Mouse (Mus musculus) left cerebral cortex, postnatal 4 days (tissue): ENCODE measurements around the gene Tbx5. TPM values are rescaled to one million over a fixed set of nuclear protein-coding genes. Genes with fewer than 3 reads are reported as not detected.
A peak's percentile ranks its signal among the peaks of the same experiment; 100 is the strongest.
"Not testable (repeated sequence)": the region's sequence is repeated elsewhere in the genome, so short reads cannot be mapped to it uniquely, and the experiment has no call there.

ENCODE experiments used
- DNase-seq: peaks from one replicate; pipeline ENCODE4 v3.0.0-alpha.2; 2022
- intact Hi-C: fragments of 180-260 bp; cut with DNase I; formaldehyde crosslinking; loops from one replicate; pipeline ENCODE4 v1.15.1; 2025
- total RNA-seq, 2 experiments: library from RNA; stranded (reverse); gene quantifications; 2 replicates each; pipeline ENCODE4 v1.2.3; 2021

The Tbx5 gene
- total RNA-seq, 2 experiments from 2014 or later: not detected

GRCm38 (mm10) chr5:119841634-119842420, 9.4 kb downstream of the Tbx5 start:
- intact Hi-C loops: no loop called here
- no peak for DNase-seq

GRCm38 (mm10) chr5:119842701-119843393, 10.4 kb downstream of the Tbx5 start:
- no peak for DNase-seq
- intact Hi-C loops: no loop called here

- intact Hi-C loops: no loop called here
- DNase-seq: no peak
These were observed 10.9 kb downstream of the Tbx5 start for GRCm38 (mm10) chr5:119843394-119843777.

GRCm38 (mm10) chr5:119844366-119844765, 11.9 kb downstream of the Tbx5 start:
- no peak for DNase-seq
- intact Hi-C loops: no loop called here

GRCm38 (mm10) chr5:119844994-119845393, 12.5 kb downstream of the Tbx5 start:
- intact Hi-C loops: loop anchor here (5.0 kb wide), 1 partner anchor 242 kb away; no protein-coding TSS in a partner anchor
- DNase-seq: no peak

- no peak for DNase-seq
- intact Hi-C loops: no loop called here
These were observed 24.6 kb downstream of the Tbx5 start for GRCm38 (mm10) chr5:119857052-119857451.

GRCm38 (mm10) chr5:119861301-119861700, 28.8 kb downstream of the Tbx5 start:
- DNase-seq: no peak
- intact Hi-C loops: no loop called here

- no peak for DNase-seq
- intact Hi-C loops: no loop called here
These were observed 30.0 kb downstream of the Tbx5 start for GRCm38 (mm10) chr5:119862431-119862830.

GRCm38 (mm10) chr5:119866277-119867235, 34.1 kb downstream of the Tbx5 start:
- intact Hi-C loops: no loop called here

GRCm38 (mm10) chr5:119867986-119868385, 35.5 kb downstream of the Tbx5 start:
- no peak for DNase-seq
- intact Hi-C loops: no loop called here

More at GRCm38 (mm10) chr5:119866277-119867235, 34.1 kb downstream of the Tbx5 start:
- peak; percentile 17 for DNase-seq

- DNase-seq: no peak
- intact Hi-C loops: no loop called here
These were observed 43.0 kb downstream of the Tbx5 start for GRCm38 (mm10) chr5:119875421-119875820.

- peak; percentile 64 for DNase-seq
- intact Hi-C loops: no loop called here
These were observed 44.7 kb downstream of the Tbx5 start for GRCm38 (mm10) chr5:119877185-119877584.

- intact Hi-C loops: no loop called here
- no peak for DNase-seq
These were observed 53.1 kb downstream of the Tbx5 start for GRCm38 (mm10) chr5:119885595-119885994.

GRCm38 (mm10) chr5:119887381-119887780, 54.9 kb downstream of the Tbx5 start:
- intact Hi-C loops: no loop called here
- no peak for DNase-seq

GRCm38 (mm10) chr5:119891960-119892359, 59.5 kb downstream of the Tbx5 start:
- intact Hi-C loops: no loop called here
- DNase-seq: no peak

- intact Hi-C loops: no loop called here
- DNase-seq: no peak
These were observed 60.6 kb downstream of the Tbx5 start for GRCm38 (mm10) chr5:119893060-119893459.

- intact Hi-C loops: no loop called here
- DNase-seq: no peak
These were observed 64.1 kb downstream of the Tbx5 start for GRCm38 (mm10) chr5:119896605-119897004.

- intact Hi-C loops: no loop called here
- DNase-seq: peak; percentile 64
These were observed 84.2 kb downstream of the Tbx5 start for GRCm38 (mm10) chr5:119916551-119917171.

GRCm38 (mm10) chr5:119918381-119918780, 85.9 kb downstream of the Tbx5 start:
- intact Hi-C loops, DNase-seq: not testable (repeated sequence)

GRCm38 (mm10) chr5:119920941-119921340, 88.5 kb downstream of the Tbx5 start:
- intact Hi-C loops: no loop called here
- no peak for DNase-seq
